Mouse (Mus musculus): ENCODE measurements around the gene Hook2. TPM values are rescaled to one million over a fixed set of nuclear protein-coding genes. Genes with fewer than 3 reads are reported as not detected.

Hook2 gene
- total RNA-seq, 2 experiments from 2014 or later, result 2.1 to 2.7 TPM

DNA sequence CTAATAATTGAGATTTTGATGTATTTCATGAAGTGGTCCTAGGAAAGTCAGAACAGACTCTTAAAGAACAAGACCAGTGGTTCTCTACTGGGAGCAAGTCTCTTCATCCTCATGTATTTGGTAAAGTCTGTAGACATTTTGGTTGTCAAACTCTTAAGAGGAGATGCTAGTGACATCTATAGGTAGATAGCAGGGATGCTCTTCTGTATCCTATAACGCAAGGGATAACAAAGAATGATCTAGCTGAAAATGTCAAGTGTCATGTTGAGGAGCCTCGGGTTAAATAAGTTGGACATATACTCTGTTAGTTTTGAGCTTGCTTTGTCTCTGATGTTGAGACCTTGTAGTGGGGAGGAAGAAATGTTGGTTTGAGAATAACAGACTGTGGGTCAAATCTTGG lies 37.5 kb downstream of the Hook2 start:
- DNase-seq (ENCODE audit: low spot score), result no peak

DNA sequence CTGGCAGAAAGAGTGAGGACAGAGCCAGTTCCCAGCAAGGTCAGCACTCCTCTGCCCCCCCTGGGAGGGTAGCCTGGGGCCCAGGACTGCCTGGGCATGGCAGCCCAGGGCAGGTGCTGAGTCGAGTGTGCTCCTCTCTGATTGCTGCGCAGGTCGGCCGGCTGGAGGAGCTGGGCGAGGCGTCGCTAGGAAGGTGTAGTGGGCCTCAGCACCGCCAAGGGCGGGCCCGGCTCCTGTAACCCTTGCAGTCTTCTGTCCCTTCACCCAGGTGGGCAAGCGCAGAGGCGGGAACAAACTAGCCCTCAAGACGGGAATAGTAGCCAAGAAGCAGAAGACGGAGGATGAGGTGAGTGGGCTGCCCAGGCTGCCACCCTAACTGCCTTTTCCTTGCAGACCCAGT lies 38.9 kb downstream of the Hook2 start:
- DNase-seq (ENCODE audit: low spot score), result no peak

DNA sequence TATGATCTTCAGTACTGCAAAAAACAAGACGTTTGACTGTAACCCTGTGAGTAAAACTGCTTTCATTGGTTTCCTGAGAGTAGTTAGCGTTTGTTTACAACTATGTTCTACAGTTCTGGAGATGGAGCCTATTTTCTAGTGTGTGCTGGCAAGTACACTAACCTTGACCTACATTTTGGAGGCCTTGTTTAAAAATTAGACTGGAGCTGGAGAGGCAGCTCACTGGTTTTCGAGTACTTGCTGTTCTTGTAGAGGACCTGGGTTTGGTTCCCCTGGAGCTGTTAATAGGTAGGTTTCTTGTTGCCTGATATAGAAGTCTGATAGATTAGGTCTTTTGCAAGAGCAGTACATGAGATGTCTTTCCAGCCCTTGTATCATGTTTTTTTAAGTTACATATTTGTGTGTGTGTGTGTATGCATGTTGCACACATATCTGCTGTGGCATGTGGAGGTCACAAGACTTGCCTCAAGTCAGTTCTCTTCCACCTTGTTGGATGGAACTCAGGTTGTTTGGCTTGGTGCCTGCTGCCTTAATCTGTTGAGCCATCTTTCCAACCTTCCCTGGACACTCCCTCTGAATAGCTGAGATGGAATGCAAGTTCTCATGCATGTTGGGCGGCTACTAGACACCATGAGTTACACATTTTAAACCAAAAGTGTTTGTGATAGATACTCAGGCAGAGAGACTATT lies 42.4 kb downstream of the Hook2 start:
- DNase-seq (ENCODE audit: low spot score), result no peak

DNA sequence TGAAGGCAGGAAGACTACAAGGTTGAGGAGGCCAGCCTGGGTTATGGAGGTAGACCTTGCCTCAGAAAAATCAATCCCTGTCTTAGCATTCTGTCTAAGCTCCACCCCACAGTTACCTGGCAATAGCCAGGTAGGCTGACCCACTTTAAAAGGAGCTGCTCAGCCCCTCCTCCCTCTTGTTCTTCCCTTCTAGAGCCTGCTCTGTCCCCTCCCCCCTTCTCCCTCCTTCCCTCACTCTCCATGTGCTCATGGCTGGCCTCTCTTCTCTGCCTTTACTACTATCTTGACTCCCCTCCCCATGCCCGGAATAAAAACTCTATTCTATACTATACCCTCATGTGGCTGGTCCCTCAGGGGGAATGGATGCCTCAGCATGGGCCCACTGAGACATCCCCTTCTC lies 43.5 kb downstream of the Hook2 start:
- DNase-seq (ENCODE audit: low spot score), result no peak

DNA sequence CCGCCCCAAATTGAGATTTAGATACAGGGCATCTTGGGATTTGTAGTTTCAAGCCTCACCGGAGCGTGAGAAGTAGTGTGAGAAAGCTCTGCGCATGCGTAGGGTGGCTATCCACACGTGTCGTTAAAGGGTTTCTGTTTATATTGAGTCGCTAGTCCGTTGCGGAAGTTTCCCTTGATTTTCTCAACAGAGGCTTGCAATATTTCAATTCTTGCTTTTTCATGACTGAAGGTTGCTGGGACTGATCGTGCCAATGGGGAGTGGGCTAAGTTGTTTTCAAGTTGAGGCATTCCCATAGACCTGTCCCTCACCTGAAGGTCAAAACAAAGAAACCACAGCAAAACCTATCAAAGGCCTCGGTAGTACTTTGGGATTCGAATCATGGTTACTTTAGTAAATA lies 44.4 kb downstream of the Hook2 start:
- DNase-seq (ENCODE audit: low spot score), result peak; percentile 70

DNA sequence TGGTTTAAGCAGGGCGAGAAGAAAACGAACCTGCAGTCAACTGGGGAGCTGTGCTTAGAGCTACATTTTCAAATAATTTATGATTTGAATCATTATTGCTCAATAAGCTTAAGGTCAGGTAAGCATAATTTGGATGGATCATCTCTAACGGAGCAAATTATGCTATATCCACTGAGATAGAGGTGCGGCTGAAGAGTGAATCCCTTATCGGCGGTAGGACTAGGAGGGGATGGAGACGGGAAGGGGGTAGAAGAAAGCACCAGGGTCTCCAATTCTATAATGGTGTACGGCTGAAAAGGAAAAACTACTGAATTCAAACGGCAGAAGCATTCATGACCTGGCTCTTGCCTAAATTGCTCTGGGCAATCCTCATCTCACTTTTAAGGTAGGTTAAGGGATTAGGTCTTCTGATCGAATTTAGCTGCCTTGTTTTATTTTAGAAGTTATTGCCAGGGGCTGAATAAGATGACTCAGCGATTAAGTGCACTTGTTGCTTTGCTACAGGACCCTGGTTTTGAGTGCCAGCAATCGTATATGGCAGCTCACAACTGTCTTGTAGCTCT lies 44.8 kb downstream of the Hook2 start:
- DNase-seq (ENCODE audit: low spot score), result no peak

GRCm38 (mm10) chr8:85035728-85036310 lies 45.4 kb downstream of the Hook2 start:
- no peak for DNase-seq (ENCODE audit: low spot score)

GRCm38 (mm10) chr8:85036381-85036717 lies 45.9 kb downstream of the Hook2 start:
- no peak for DNase-seq (ENCODE audit: low spot score)

DNA sequence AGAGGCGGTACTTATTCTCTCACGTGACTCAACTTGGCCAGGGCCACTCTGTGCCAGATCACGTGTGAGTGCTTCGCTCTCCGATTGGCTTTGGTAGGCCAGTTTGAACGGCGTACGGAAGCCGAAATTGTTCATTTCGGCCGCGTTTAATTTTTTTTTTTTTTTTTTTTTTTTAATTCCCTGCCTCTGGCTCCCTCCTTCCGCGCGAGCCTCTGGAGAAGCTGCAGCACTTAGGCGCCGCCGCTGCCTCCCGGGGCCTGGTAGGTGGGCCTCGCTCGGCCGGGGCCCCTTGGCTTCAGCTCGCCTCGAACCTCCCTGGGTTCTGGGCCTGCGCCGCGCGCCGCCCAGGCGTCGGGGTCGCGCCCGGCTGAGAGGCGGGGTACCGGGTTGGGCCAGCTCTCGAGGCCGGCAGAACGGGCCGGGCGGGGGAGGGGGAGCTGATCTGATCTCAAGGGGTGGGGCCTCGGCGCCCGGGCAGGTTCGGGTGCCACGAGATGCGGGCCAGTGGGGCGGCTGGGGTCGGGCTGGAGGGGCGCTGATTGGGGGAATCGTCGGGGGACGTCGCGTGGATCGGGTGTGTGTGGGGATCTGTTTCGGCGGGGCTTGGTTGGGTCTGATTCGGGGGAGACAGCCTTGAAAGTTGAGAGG lies 46.4 kb downstream of the Hook2 start, which contains the start of gene Tnpo2:
TSS of gene Tnpo2 (plus strand) at position 198 of the 648 bp plus-strand sequence.
- DNase-seq (ENCODE audit: low spot score), result peak; percentile 95

- DNase-seq (ENCODE audit: low spot score), result no peak
Observed at GRCm38 (mm10) chr8:85037366-85037680, 46.9 kb downstream of the Hook2 start.

- no peak for DNase-seq (ENCODE audit: low spot score)
Observed at GRCm38 (mm10) chr8:85037681-85038531, 47.5 kb downstream of the Hook2 start.

GRCm38 (mm10) chr8:85043619-85044018 lies 53.2 kb downstream of the Hook2 start:
- DNase-seq (ENCODE audit: low spot score), result no peak

Other genes with a start within 250 kb of the Hook2 start
- gene Nfix, start 190.3 kb upstream of the Hook2 start, total RNA-seq (2021), result 100 to 1,000 TPM; 481 to 528 TPM
- gene Dand5, start 167.8 kb upstream of the Hook2 start, total RNA-seq (2021), result 10 to 100 TPM; 12.8 to 12.9 TPM
- 10 to 100 TPM; 22.9 to 24.2 TPM for gene Gadd45gip1, start 159.1 kb upstream of the Hook2 start, total RNA-seq (2021)
- gene Rad23a, start 149.9 kb upstream of the Hook2 start, total RNA-seq (2021), result 100 to 1,000 TPM; 171 to 176 TPM
- gene Calr, start 143.7 kb upstream of the Hook2 start, total RNA-seq (2021), result 100 to 1,000 TPM; 145 to 160 TPM
- 10 to 100 TPM; 22.8 to 25.2 TPM for gene Farsa, start 133.6 kb upstream of the Hook2 start, total RNA-seq (2021)
- 1 to 10 TPM; 1.3 to 1.4 TPM for gene Syce2, start 118.5 kb upstream of the Hook2 start, total RNA-seq (2021)
- 10 to 100 TPM; 33.7 to 38.2 TPM for gene Gcdh, start 96.7 kb upstream of the Hook2 start, total RNA-seq (2021)
- not detected for gene Klf1, start 88.7 kb upstream of the Hook2 start, total RNA-seq (2021)
- gene Dnase2a, start 82.0 kb upstream of the Hook2 start, total RNA-seq (2021), result 1 to 10 TPM; 6.1 to 6.8 TPM
- under 1 TPM in 1 of 2 experiments, not detected in 1; 0.07 TPM for gene Mast1, start 53.2 kb upstream of the Hook2 start, total RNA-seq (2021)
- not detected for gene Rtbdn, start 43.6 kb upstream of the Hook2 start, total RNA-seq (2021)
- gene Gm49661, start 21.2 kb upstream of the Hook2 start, total RNA-seq (2021), result not detected
- gene Prdx2, start 21.0 kb upstream of the Hook2 start, total RNA-seq (2021), result 100 to 1,000 TPM; 193 to 200 TPM
- gene Rnaseh2a, start 20.8 kb upstream of the Hook2 start, total RNA-seq (2021), result 10 to 100 TPM; 21.1 to 21.7 TPM
- gene Junb, start 11.9 kb upstream of the Hook2 start, total RNA-seq (2021), result 10 to 100 TPM in 1 of 2 experiments, 1 to 10 TPM in 1; 9.4 to 12.5 TPM
- gene Best2, start 23.9 kb downstream of the Hook2 start, total RNA-seq (2021), result not detected
- gene Asna1, start 34.7 kb downstream of the Hook2 start, total RNA-seq (2021), result 10 to 100 TPM; 53.6 to 58.0 TPM
- gene Trir, start 36.2 kb downstream of the Hook2 start, total RNA-seq (2021), result 10 to 100 TPM; 70.4 to 78.8 TPM
- 10 to 100 TPM; 27.6 to 35.4 TPM for gene Tnpo2, start 46.3 kb downstream of the Hook2 start, total RNA-seq (2021)
- gene Fbxw9, start 69.5 kb downstream of the Hook2 start, total RNA-seq (2021), result 1 to 10 TPM; 1.8 TPM
- not detected for gene Gm5741, start 77.4 kb downstream of the Hook2 start, total RNA-seq (2021)
- 10 to 100 TPM; 31.6 to 35.1 TPM for gene Dhps, start 81.2 kb downstream of the Hook2 start, total RNA-seq (2021)
- gene Wdr83os, start 90.1 kb downstream of the Hook2 start, total RNA-seq (2021), result 10 to 100 TPM; 46.9 to 47.2 TPM
- 10 to 100 TPM; 12.6 to 20.8 TPM for gene Wdr83, start 90.7 kb downstream of the Hook2 start, total RNA-seq (2021)
- 1 to 10 TPM; 7.9 to 9.4 TPM for gene Man2b1, start 92.7 kb downstream of the Hook2 start, total RNA-seq (2021)
- gene Zfp791, start 132.5 kb downstream of the Hook2 start, total RNA-seq (2021), result 1 to 10 TPM; 1.0 to 1.1 TPM
- gene Cks1brt, start 161.3 kb downstream of the Hook2 start, total RNA-seq (2021), result not detected
- gene Olfr371, start 235.4 kb downstream of the Hook2 start, total RNA-seq (2021), result not detected

All from gastrocnemius, adult 18-20 months (tissue).